Mouse (Mus musculus) stomach, postnatal 0 days (tissue): ENCODE results near the gene Tdrd7. TPM values are rescaled to one million over a fixed set of nuclear protein-coding genes. Genes with fewer than 3 reads are reported as not detected.

Experiments used
- ATAC-seq: fragments of 200-750 bp; cut with Nextera tagmentation; 2 replicates; pipeline ENCODE4 v1.8.0; 2017; ENCODE audit not compliant: low FRiP score, low TSS enrichment
- DNase-seq: peaks from one replicate; pipeline ENCODE4 v3.0.0-alpha.2; 2016; ENCODE audit warnings: low spot score
- H3K27ac ChIP-seq: fragments of 300-500 bp; sonication (generic); replicated peaks from 2 replicates; pipeline ENCODE4 v1.5.1; 2014; ENCODE audit warnings: mild to moderate bottlenecking, control low read depth
- H3K27me3 ChIP-seq: fragments of 300-500 bp; sonication (generic); 2 replicates; pipeline ENCODE4 v1.6.1; 2014; ENCODE audit warnings: low read length; ENCODE audit not compliant: control insufficient read depth, insufficient read depth
- H3K36me3 ChIP-seq: fragments of 300-500 bp; sonication (generic); 2 replicates; pipeline ENCODE4 v1.6.1; 2014; ENCODE audit warnings: low read length, mixed read lengths; ENCODE audit not compliant: control insufficient read depth, insufficient read depth
- H3K4me1 ChIP-seq: fragments of 300-500 bp; sonication (generic); replicated peaks from 2 replicates; pipeline ENCODE4 v1.6.1; 2014; ENCODE audit warnings: antibody characterized with exemption; ENCODE audit not compliant: control insufficient read depth, insufficient read depth
- H3K4me2 ChIP-seq: fragments of 300-500 bp; sonication (generic); replicated peaks from 2 replicates; pipeline ENCODE4 v1.6.1; 2014; ENCODE audit warnings: low read depth, mild to moderate bottlenecking, control low read depth, moderate library complexity
- H3K4me3 ChIP-seq: fragments of 300-500 bp; sonication (generic); 2 replicates; pipeline ENCODE4 v1.5.1; 2014; ENCODE audit warnings: low read depth, low read length, control low read depth
- H3K9ac ChIP-seq: fragments of 300-500 bp; sonication (generic); 2 replicates; pipeline ENCODE4 v1.6.1; 2014; ENCODE audit warnings: mild to moderate bottlenecking, low read length, control low read depth, mixed read lengths
- H3K9me3 ChIP-seq: fragments of 300-500 bp; sonication (generic); 2 replicates; pipeline ENCODE4 v1.6.1; 2016; ENCODE audit warnings: low read length; ENCODE audit not compliant: control insufficient read depth
- CTCF ChIP-seq: IDR thresholded peaks from 2 replicates; pipeline ENCODE4 v1.5.1; 2016; ENCODE audit warnings: antibody characterized with exemption, low read depth, mild to moderate bottlenecking, moderate library complexity
- EP300 ChIP-seq: optimal IDR thresholded peaks from 2 replicates; pipeline ENCODE3; 2016; ENCODE audit warnings: antibody characterized with exemption
- WGBS: fragments of 180-500 bp; shearing (Covaris S2); extraction: QIAGEN DNeasy Blood & Tissue Kit; methylation state at CpG from one replicate; pipeline ENCODE4 v1.1.7; 2014; 5-methylcytosine and 5-hydroxymethylcytosine counted together
- polyA plus RNA-seq: library from polyadenylated mRNA; unstranded; fragments of >200 nt; fragmentation: Nextera tagmentation; extraction: Ambion mirVana; gene quantifications from 2 replicates; pipeline ENCODE4 v1.2.1, GENCODE M21; 2015

Gene Tdrd7
- polyA plus RNA-seq, 1 experiment from 2014 or later: 25.1 TPM

GRCm38 (mm10) chr4:45970048-45970560, 5.0 kb downstream of the Tdrd7 start:
- H3K27me3 ChIP-seq: no peaks in the 10 kb centered on the region
- no peak overlapping the region for H3K4me2 ChIP-seq
- no peak overlapping the region for H3K9ac ChIP-seq
- no peaks in the 10 kb centered on the region for H3K9me3 ChIP-seq
- no peak overlapping the region for H3K4me3 ChIP-seq
- no peaks in the 10 kb centered on the region for H3K36me3 ChIP-seq
- DNase-seq: peak; percentile 49
- 44% methylated on average over 7 of the region's 7 CpGs for WGBS
- ATAC-seq: peak; percentile 23; the same call in 1 of the 2 replicates
- H3K4me1 ChIP-seq: no peaks in the 10 kb centered on the region
- no peak overlapping the region for H3K27ac ChIP-seq
- TF ChIP-seq EP300 (no peak), CTCF (no peak)

GRCm38 (mm10) chr4:45971806-45972447, 6.8 kb downstream of the Tdrd7 start:
- peak; percentile 96 for ATAC-seq
- peak overlapping the region; percentile 91 for H3K4me2 ChIP-seq
- no peaks in the 10 kb centered on the region for H3K27me3 ChIP-seq
- H3K36me3 ChIP-seq: no peaks in the 10 kb centered on the region
- H3K9me3 ChIP-seq: no peaks in the 10 kb centered on the region
- H3K4me3 ChIP-seq: peak overlapping the region; percentile 93
- peak overlapping the region; percentile 82 for H3K9ac ChIP-seq
- H3K4me1 ChIP-seq: no peaks in the 10 kb centered on the region
- peak overlapping the region; percentile 91 for H3K27ac ChIP-seq
- 1% methylated on average over 36 of the region's 51 CpGs for WGBS
- peak; percentile 100 for DNase-seq
- TF ChIP-seq EP300 (no peak), CTCF (peak; percentile 90)

- WGBS: under 1% methylated on average over 49 of the region's 53 CpGs
- Histone ChIP-seq H3K4me1 (no peaks in the 10 kb centered on the region), H3K4me3 (peak overlapping the region; percentile 93), H3K9ac (peak overlapping the region; percentile 82), H3K27me3 (no peaks in the 10 kb centered on the region), H3K9me3 (no peaks in the 10 kb centered on the region), H3K4me2 (peak overlapping the region; percentile 91), H3K36me3 (no peaks in the 10 kb centered on the region), H3K27ac (peak overlapping the region; percentile 91)
- no peak for TF ChIP-seq CTCF
- TF ChIP-seq EP300: no peak
- DNase-seq (peak; percentile 77), ATAC-seq (peak; percentile 82)
Observed at GRCm38 (mm10) chr4:45972448-45972854, 7.3 kb downstream of the Tdrd7 start.

- H3K27ac ChIP-seq: peak overlapping the region; percentile 6; the same call in 1 of the 2 replicates
- TF ChIP-seq CTCF (no peak), EP300 (no peak)
- no peaks in the 10 kb centered on the region for H3K9me3 ChIP-seq
- H3K36me3 ChIP-seq: no peaks in the 10 kb centered on the region
- H3K9ac ChIP-seq: peak overlapping the region; percentile 82
- 30% methylated on average over 9 of the region's 9 CpGs for WGBS
- DNase-seq (no peak), ATAC-seq (no peak)
- no peaks in the 10 kb centered on the region for H3K4me1 ChIP-seq
- no peaks in the 10 kb centered on the region for H3K27me3 ChIP-seq
- H3K4me2 ChIP-seq: peak overlapping the region; percentile 91
- peak overlapping the region; percentile 93 for H3K4me3 ChIP-seq
Observed at GRCm38 (mm10) chr4:45972951-45973350, 7.8 kb downstream of the Tdrd7 start.

- ATAC-seq (no peak), DNase-seq (no peak)
- H3K4me3 ChIP-seq: no peak overlapping the region
Observed at GRCm38 (mm10) chr4:45976931-45977667, 12.0 kb downstream of the Tdrd7 start.

GRCm38 (mm10) chr4:45979916-45980315, 14.8 kb downstream of the Tdrd7 start:
- H3K9ac ChIP-seq: no peak overlapping the region
- 28% methylated on average over 2 of the region's 2 CpGs for WGBS
- no peaks in the 10 kb centered on the region for H3K4me1 ChIP-seq
- H3K36me3 ChIP-seq: no peaks in the 10 kb centered on the region
- ATAC-seq: peak; percentile 72
- H3K27me3 ChIP-seq: no peaks in the 10 kb centered on the region
- no peak overlapping the region for H3K4me3 ChIP-seq
- no peaks in the 10 kb centered on the region for H3K9me3 ChIP-seq
- H3K4me2 ChIP-seq: no peak overlapping the region
- no peak overlapping the region for H3K27ac ChIP-seq
- no peak for TF ChIP-seq CTCF
- no peak for TF ChIP-seq EP300
- DNase-seq: no peak

More at GRCm38 (mm10) chr4:45976931-45977667, 12.0 kb downstream of the Tdrd7 start:
- Histone ChIP-seq H3K9me3 (no peaks in the 10 kb centered on the region), H3K4me1 (no peaks in the 10 kb centered on the region), H3K4me2 (no peak overlapping the region), H3K9ac (no peak overlapping the region), H3K27ac (no peak overlapping the region), H3K27me3 (no peaks in the 10 kb centered on the region), H3K36me3 (no peaks in the 10 kb centered on the region)
- TF ChIP-seq CTCF: no peak
- no peak for TF ChIP-seq EP300
- 76% methylated on average over 6 of the region's 6 CpGs for WGBS
